Mouse (Mus musculus) embryo, embryonic 11.5 days (tissue): ENCODE data around the gene Hdac9.

Experiments
- DNase-seq: peaks from one replicate; pipeline ENCODE4 v3.0.0-alpha.2; 2012; ENCODE audit warnings: low read depth, low spot score

Hdac9 gene

DNA sequence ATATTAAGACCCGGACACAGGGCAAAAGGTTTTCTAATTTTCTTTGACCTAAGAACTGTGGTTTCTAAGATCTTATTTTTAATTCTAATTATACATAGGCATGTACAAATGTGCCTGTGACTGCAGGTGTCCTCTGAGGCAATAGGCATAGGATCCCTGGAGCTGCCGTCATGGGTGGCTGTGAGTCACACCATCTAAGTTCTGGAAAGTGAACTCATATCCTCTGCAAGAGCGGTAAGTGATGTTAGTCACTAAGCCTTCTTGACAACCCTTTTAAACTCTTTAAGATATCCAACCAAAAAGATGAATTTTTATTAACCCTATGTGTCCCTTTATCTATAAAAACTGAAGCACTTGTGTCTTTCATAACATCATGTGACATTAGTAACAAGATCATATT, 304.4 kb downstream of the Hdac9 start:
- DNase-seq = no peak

DNA sequence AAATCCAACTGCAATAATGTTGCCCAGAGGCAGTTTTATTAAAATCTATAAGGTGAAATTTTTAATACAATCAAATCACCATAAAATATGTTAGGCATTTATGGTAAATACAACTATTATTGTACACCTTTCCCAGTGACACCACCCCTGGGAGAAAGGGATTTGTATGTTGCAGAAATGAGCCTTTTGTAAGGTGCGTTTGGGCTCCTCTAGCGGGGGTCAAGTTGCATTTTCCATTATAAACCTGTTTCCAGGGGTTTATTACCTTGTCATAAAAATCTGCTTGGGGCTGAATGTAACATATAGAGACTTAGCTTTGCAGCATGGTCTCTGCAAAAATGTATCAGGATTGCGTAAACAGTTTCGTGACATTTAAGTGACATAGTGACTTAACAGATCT, 312.4 kb downstream of the Hdac9 start:
- no peak for DNase-seq

DNA sequence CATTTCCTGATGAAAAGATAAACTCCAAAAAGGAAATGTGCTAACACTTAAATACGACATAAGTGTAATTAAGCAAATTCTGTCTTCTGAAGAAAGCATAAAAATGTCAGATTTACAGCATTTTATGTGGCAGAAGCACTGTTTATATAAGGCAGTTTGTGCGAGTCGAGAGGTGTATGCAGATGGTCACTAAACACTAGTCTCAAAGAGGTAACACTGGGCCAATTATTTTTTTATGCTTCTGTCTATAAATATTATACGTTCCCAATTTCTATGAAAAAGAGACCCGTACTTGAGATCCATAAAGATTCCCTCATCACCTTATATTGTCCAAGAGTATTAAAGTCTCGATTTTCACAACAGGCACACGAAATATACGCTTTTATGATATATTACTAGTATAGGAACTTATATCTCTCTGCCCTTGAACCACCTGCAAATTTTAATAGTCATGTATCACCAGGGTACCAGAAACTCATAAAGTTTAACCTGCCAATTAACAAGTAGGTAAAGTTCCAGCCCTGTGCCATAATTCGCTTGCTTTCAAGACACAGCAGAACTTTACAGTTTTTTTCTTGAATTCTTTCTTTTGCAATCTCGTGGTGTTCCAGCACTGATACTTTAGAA, 322.6 kb downstream of the Hdac9 start:
- no peak for DNase-seq

DNA sequence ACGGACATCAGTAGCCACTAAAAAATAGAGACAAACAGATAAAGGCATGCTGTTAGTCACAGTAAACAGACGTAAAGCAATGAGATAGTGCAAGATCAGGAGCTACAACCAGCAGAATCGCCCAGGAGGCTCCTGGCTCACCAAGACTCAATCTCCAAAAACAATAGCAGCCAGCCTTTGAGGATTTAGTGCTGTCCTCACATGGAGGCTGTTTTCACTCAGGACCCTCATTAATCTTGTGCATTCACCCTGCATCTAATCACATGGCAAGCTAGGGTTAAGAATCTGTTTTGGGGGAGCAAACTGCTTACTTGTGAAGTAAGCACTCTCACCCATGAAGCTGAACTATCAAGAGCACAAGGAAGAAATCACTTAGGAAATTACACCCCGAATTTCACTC, 329.7 kb downstream of the Hdac9 start:
- no peak for DNase-seq

DNA sequence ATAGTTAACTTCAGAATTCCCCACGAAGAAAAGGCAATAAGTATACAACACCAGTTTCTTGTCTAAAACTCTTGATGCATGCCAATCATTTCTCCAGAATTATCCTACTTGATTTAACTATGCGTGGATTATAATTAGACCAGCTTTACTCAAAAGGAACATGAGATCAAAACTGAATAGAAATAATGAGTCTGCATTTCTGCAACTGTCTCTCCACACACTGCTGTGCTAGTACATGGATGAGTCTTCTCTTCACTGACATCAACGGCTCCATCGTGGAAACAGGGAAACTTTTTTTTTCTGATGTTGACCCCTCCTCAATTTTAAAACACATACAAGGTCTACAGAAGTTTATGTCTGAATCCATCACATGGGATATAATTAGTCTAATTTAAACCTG, 334.4 kb downstream of the Hdac9 start:
- DNase-seq = no peak

DNA sequence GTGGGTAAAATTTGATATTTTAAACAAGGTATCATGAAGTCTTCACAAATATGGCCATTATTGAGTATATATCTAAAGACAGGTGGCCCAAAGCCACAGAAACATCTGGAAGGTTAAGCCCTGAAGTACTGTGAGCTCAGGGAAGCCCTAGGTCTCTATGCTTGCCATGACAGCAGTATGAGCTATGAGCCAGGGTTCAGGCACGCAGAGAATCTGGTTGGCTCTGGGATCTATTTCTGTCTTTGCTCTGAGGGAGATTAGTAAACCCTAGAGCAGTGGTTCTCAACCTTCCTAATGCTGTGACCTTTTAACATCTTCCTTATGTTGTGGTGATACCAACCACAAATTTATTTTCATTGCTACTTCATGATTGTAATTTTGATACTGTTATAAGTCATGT, 337.7 kb downstream of the Hdac9 start:
- DNase-seq = no peak

DNA sequence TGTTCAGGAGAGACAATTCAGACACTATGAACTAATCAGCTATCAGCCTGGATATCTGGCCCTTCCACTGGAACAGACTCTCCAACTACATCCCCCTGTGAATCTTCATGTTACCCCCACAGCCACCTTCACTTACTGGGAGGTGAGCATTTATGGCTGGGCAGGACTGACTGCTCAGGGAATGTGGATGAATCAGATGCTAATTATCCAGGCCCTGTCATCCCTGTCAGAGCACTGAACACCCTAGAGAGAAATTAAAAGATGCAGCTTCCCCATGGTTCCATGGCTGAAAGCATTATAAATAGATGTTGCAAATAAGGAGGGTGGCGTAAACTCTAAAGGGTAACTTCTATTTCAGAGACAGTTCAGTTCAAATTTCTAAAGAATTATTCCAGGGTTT, 345.8 kb downstream of the Hdac9 start:
- no peak for DNase-seq

DNA sequence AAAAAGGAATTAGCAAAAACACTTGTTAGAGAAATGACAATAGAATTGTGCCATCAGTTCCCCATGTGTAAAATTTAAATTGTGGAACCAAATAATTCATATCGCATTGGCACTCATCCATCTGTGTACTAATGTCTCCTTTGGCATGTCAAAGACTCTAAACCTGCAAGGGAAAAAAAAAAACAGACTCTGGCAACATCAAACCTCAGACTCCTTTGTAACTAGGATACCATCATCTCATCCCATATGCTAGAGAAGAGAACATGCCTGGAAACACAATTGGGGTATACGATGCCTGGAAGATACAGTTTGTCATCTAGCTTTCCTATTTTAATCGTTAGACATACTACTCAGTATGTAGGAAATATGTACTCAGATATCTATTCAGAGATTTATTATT, 347.4 kb downstream of the Hdac9 start:
- no peak for DNase-seq

DNA sequence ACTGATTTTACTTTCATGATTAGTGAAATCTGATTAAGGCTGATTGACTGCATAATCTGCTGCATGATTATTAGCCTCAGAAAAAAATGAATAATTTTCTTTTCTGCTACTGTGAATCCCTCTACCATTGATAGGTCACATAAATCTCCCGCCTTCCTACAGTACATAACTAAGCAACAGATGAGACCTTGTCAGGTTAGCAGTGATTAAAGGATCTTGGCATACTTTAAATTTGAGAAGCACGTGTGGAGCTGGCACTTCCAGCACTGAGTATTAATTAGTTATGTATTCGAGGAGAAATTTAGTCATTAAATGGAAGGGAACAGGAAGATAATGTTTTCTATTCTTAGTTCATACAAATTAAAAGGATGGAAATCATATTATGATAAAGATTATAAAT, 347.8 kb downstream of the Hdac9 start:
- no peak for DNase-seq

DNA sequence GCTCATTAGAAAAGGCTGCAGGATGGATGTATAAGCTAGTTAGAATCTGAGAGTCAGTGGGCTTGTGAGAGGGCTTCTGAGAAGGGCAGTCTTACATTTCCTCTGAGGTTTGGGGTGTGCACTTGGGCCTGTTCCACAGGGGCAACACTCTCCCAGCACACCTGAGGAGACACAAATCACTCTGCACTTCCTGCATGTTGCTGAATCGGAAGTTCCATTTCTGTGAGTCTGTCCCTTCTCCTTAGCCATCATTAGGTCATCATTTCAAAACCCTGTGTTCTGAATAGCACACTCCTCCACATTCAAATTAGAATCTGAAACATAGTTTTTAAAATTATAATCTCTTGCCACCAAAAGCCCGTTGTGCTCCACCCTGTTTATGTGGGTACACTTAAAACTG, 354.6 kb downstream of the Hdac9 start:
- no peak for DNase-seq

DNA sequence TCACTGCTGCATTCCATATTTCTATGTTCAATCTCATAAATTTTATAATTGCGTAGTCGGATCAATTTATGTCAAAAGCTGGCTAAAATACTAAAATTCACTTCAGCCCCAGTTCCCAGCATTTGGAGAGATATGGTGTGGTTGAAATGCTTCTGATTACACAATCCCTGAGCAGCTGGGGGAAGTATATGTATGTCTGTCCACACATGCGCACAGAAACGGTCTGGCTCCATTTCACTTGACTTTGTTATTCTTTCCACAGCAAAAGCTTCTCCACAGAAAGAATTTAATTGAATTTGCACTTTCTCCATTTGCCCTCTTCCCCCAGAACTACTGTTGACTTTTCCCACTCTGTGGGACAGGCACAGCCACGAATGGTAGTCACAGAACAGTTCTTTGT, 357.9 kb downstream of the Hdac9 start:
- peak; percentile 9 for DNase-seq

DNA sequence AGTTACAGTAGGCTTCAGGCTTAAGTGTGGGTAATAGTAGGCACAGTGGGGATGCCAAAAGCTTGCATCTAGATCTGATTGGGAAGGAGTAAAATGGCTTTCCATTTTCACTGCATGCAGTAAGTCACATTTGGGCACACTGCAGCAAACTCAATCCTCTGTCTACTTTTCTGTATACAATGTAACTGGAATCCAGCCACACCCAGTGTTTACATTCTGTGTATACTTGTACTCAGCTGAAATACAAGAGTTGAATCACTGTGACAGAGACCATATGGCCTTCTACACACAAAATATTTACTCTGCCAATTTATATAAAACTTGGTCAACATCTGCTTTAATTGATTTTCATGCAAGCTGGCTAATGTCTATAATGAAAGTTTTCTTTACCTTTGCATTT, 362.1 kb downstream of the Hdac9 start:
- no peak for DNase-seq

DNA sequence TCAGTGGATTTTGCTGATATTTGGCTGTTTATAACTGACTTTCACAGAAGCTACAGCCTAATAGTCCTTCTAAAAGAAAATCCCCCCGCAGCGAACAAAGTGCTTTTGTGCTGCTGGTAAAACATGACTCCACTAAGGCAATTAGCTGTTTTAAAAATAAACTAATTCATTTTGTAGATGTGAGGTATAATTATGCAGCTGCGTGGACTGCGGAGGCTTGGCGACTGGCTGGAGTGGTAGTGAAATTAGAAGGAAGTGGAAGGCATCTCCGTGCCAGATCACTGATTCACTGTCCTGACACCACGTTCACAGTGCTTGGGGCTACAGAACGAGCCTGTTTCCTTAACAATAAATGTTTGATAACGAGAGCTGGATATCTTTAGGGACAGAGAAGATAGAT, 366.6 kb downstream of the Hdac9 start:
- DNase-seq = no peak

DNA sequence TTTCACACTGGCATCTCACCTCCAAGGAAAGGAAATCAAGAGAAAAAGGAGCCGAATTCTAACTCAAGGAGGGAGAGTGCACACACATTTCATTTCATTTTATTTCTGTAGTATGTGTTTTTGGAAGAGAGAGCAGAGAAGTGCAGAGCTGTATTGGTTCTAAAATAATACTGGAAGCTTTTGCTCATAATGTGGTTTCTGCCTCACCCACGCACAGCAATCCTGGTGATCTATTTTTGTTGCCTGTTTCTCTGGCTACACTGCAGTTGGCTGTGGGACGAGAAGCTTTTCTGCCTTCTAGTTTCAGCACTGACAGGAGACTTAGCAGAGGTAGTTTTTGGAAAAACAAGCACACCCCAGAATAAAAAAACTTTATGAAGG, 387.7 kb downstream of the Hdac9 start:
- DNase-seq = no peak

DNA sequence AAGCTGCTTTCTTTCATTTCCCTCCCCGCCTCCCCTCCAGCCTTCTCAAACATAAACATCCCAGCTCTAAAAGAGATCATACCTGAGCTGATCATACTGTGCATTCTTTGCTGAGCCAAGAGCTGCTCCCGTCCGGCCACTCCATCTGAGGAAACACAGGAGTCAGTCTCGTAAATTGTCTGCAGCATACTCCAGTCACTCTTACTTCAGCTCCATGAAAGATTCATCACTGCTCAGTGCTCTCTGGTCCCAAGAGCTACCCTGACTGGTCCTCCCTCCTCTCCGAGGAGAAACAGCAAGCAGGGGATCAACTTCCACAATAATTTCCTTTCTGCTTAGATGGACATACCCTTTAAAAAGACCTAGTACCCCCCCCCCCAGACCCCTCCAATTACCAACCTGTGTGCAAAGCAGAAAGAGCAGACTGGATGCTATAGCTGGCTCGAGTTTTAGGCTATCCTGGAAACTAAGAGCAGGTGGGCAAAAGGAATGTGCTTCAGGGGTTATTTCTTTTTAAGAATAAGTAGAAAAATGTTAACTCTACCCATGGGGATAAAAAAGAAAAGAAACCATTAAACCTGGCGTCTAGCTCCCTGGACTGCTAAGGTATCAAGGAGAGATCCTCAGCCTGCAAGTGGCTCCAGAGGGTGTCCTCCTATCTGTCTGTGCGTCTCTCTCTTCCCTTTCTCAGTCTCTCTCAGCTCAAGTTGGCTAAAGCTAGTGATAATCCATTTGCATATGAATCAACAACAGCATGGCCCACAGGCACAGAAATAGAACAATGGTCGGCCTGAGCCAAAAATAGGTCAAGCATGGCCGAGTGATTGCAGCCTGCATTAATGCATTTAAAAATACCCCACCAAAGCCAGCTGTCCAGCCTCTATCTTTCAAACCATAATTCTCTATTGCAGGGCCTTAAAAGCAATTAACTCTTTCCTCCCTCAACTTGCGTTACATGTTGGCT, 388.4 kb downstream of the Hdac9 start:
- DNase-seq = no peak

DNA sequence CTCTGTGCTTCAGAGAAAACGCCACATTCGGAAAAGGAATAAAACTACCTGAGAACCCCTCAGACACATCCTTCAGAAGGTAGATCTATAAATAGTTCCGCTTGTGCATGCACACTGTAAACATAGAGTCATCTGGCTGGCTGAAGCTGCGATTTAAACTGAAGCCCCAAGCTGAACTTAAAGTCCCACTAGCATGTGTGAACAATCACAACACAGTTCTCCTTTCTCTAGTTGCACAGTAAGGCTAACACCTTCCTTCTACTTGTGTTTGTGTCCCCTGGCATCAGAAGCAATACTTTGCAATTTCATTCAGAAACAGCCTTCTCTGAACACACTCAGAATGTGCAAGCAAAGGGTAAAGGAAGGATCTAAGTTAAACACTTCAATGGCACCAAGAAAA, 389.1 kb downstream of the Hdac9 start:
- no peak for DNase-seq

DNA sequence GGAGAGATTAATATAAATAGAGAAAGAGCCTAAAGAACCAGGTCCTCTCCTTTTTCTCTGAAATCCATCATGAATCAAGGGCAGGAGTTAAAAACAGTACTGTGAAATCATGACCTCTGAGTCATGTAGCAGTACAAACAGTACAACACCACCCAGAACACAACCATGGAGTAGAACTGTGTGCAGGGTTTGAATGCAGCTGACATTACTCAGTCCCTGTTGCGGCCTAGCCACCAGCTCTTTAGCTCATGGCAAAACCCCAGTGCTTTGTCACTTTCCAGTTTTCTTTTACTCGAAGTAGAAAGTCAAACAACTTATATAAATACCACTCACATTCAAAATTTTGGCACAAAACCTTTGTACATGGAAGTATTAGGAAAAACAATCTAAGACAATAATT, 395.4 kb downstream of the Hdac9 start:
- DNase-seq = no peak

DNA sequence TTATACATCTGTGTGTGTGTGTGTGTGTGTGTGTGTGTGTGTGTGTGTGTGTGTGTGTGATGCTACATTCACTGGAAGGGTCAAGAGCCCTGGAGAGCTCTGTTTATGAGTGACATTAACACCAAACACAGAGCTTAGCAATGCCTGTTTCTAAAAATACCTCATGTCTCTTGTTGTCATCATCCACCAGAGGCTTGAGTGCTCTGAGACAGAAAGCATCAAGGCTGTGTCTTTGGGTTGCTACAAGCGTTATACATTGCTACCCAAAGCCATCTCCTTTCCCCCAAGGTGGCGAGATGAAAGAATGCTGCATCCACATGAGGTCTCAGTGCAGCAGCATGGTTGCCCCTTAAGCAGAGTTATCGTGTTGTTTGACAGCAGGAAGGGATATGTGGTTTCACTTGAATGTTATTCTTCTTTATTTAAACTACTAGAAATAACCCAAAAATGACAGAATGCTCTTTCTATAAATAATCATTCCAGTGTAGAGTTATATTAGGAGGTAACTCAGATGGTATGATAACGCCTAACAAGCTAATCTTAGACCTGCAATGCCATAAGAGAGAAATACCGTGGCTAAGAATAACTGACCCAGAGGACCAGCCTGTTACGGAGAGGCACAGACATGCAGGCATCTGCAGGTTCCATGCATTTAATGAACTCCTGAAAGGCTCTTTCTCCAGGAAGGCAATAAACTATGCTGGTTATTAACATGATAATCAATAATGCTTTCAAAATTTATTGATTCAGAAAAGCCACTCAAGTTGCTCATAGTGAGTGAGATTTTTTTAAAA, 399.9 kb downstream of the Hdac9 start:
- DNase-seq = no peak

DNA sequence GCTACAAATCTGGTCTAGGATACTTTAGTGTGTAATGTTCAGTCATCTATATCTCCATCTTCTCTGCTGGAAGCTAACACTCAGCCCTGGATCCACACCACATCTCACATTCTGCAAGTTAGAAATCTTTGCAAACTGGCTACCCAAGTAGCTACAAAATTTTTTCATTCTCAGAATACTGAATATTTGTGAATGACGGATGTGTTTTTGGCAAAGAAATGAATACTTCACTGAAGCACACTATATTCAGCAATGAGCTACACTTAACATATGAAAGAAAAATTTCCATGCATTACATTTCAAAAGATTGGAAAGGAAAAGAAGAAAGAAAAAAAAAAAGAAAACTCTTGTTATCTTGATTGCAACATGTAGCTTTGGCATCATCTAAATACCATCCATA, 410.6 kb downstream of the Hdac9 start:
- DNase-seq = no peak

DNA sequence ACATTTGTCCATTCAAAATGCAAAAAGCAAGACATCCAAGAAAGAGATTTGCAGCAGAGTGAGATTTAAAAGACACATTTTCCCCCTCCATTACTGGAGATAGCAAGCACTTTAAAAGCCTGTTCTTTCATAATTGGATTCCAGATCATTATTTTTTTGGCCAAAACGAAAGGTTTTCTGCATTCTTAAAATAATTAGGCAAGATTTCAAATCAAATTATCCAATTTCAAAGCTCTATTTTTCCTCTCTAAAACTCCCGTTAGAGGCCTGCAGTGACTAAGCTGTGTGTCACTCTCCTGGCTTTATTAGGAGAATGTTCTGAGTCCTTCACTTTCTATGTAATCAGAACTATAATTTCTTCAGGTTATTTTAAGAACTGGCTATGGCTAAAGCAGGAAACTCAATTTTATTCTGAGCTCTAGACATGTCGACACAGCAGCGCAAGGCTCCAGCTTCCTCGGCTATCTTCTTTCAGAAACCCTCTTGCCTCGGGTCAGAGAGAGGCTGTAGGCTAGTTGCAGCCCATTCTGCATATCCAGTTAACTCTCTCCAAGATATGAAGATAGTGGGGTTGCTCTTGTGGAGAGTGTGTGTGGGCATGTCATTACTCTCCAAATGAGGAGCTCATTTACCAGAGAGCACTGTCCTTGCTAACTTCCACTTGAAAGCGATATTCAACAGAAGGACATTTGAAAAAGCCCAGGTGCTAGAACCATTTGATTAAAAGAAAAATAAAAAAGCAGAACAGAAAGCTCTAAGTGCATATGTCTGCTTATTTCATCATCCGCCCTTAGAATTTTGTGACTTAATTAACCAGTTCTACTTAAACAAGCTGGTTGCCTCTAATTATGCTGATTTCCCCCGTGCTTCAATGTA, 417.9 kb downstream of the Hdac9 start:
- DNase-seq = no peak

DNA sequence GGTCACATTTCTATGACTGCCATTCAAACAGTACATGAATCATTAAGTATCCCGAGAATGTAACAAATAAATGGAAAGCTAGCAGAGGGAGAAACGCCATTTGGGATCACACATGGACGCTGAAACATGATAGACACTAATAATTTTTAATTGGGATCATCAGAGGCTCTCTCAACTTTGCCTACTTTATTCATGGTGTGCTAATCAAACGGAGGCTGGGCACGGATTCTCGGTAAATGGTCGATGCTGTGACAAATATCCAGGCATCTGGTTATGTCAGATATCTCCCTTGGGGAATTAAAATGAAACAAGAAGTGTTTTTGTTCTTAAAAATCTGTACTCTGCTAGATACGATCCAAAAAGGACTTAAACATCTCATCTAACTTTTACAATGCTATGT, 418.6 kb downstream of the Hdac9 start:
- no peak for DNase-seq

DNA sequence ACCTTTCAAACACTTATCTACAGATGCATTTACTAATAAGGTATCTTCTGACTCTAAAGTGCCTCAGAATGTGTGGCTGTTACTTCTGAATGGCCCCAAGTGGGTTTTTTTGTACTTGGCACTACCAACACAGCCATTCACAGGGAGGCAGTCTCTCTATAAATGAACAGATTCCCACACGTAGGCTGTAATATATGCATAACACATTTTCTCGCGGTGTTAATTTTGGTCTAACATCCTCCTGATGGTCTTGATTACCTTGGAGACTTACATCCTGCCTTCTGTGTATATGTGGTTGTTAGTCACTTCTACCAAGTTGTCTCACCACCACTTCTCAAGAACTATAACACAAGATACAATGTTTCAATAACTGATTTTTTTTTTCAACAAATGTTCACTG, 419.2 kb downstream of the Hdac9 start:
- DNase-seq = no peak
